Mouse (Mus musculus): ENCODE data around the gene Wdr93.

DNA sequence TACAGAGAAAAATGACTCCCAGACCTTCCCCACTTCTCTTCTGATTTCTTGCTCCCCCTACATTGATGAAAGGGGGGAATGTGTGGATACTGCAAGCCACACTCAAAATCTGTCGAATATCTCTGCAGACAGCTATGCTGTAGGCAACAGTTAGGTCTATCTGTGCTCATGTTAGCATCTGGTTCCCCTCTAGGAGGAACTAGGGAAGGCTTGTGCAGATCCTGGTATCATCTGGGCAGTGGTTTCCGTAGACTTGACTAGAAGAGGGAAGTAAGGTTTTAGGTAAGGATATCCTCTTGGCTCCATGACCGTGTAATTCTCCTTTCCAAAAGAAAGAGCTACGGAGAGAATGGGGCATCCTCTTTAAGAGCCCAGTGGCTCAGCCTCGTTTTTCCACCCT lies 1.6 kb downstream of the Wdr93 start:
- no peak for TF ChIP-seq POLR2A (IDR thresholded peaks at IDR 0.05; ENCODE audit: insufficient read depth, low read depth, low read length)
- no peak for TF ChIP-seq CTCF (IDR thresholded peaks at IDR 0.05)
- TF ChIP-seq EP300 (IDR thresholded peaks at IDR 0.05; ENCODE audit: insufficient read depth, low read depth, low read length), result no peak
